In the genomic region with DNA sequence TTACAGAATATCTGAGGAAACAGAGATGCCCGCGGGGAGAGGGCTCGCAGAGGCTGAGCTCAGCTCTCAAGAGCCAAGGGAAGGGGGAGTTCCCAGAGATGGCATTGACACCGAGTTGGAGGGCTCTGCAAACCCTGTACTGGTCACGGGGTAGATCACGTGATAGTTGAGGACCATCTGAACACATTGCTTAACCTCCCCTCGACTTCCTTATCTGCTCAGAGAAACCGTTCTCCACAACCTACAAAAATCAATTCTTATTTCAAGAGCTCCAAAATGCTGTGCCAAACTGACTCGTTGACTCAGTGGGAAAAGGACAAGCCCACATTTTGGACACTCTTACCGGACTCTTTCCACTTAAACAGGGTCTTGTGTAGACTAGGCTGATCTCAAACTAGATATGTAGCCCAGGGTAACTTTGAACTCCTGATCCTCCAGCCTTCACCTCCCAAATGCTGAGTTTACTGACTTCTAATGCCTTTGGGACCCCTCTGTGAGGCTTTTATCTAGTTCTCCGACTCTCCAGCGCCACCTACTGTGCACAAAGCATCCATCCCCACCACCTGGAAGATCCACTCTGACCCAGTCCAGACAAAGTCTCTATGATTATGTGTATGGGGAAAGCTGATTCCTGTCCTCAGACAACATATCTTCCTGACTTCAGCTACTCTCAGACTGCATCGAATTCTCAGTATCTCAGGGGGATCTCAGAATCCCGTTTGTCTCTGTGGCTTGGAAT, we compare ENCODE assay signal across 1 mouse cellular context.
TF ChIP-seq lines count a peak whose summit lies in the region.

No protein-coding gene starts in this region.

TF ChIP-seq in CH12.LX, 34 proteins besides CTCF, POLR2A, EP300 and RAD21 (continued from another document):
- TF ChIP-seq HCFC1 (IDR thresholded peaks at IDR 0.05; ENCODE audit: low read depth, low read length) = no peak
- no peak for TF ChIP-seq MAX (IDR thresholded peaks at IDR 0.05; ENCODE audit: low read length)
- no peak for TF ChIP-seq CHD1 (IDR thresholded peaks at IDR 0.05; ENCODE audit: low read depth, low read length)
- no peak for TF ChIP-seq GABPA (IDR thresholded peaks at IDR 0.05; ENCODE audit: insufficient replicate concordance, low read depth, low read length)
- peak; percentile 92 for TF ChIP-seq SMC3 (IDR thresholded peaks at IDR 0.05; ENCODE audit: low read depth, low read length)
- no peak for TF ChIP-seq JUND (conservative IDR thresholded peaks at IDR 0.05; ENCODE audit: low read depth, low read length)
- no peak for TF ChIP-seq RCOR1 (conservative IDR thresholded peaks at IDR 0.05; ENCODE audit: low read depth, low read length)
- no peak for TF ChIP-seq PAX5 (IDR thresholded peaks at IDR 0.05; ENCODE audit: low read length)
- TF ChIP-seq USF2 (conservative IDR thresholded peaks at IDR 0.05; ENCODE audit: low read depth, low read length) = 0 out of 2 replicates have a peak, but pooled peaks have one; percentile 16
- TF ChIP-seq MAZ (IDR thresholded peaks at IDR 0.05; ENCODE audit: low read depth, low read length) = no peak
- no peak for TF ChIP-seq ZMIZ1 (IDR thresholded peaks at IDR 0.05; ENCODE audit: low read depth, low read length)
- TF ChIP-seq BHLHE40 (IDR thresholded peaks at IDR 0.05; ENCODE audit: low read depth, low read length) = peak; percentile 34
- 0 out of 2 replicates have a peak, but pooled peaks have one; percentile 32 for TF ChIP-seq MEF2A (IDR thresholded peaks at IDR 0.05; ENCODE audit: borderline replicate concordance, low read depth, low read length)
- no peak; the same call in 1 of the 2 replicates for TF ChIP-seq NELFE (IDR thresholded peaks at IDR 0.05; ENCODE audit: low read depth, low read length)
- no peak for TF ChIP-seq MXI1 (IDR thresholded peaks at IDR 0.05; ENCODE audit: low read depth, low read length)
- TF ChIP-seq ELF1 (IDR thresholded peaks at IDR 0.05; ENCODE audit: low read depth, low read length) = no peak
- no peak for TF ChIP-seq JUN (IDR thresholded peaks at IDR 0.05; ENCODE audit: insufficient read depth, low read depth, low read length)
- no peak for TF ChIP-seq CHD2 (IDR thresholded peaks at IDR 0.05; ENCODE audit: low read length)
- TF ChIP-seq ETS1 (conservative IDR thresholded peaks at IDR 0.05; ENCODE audit: low read depth, low read length) = no peak
- TF ChIP-seq ZC3H11A (IDR thresholded peaks at IDR 0.05; ENCODE audit: low read depth, low read length) = peak; percentile 57
- 0 out of 2 replicates have a peak, but pooled peaks have one; percentile 19 for TF ChIP-seq MYC (IDR thresholded peaks at IDR 0.05; ENCODE audit: low read depth, low read length)
- no peak for TF ChIP-seq ZNF384 (IDR thresholded peaks at IDR 0.05; ENCODE audit: low read depth, low read length)
